Mouse (Mus musculus): ENCODE data around the gene Atg9a.

GRCm38 (mm10) chr1:75191622-75192402, at the start of gene Atg9a, which contains the start of gene Ankzf1:
- TF ChIP-seq CTCF (IDR thresholded peaks at IDR 0.05) (peak; percentile 17; the same call in 1 of the 2 replicates), EP300 (IDR thresholded peaks at IDR 0.05) (peak; percentile 53; the same call in 1 of the 2 replicates)
